Mouse (Mus musculus): ENCODE measurements around the gene Rabl3. TPM values are rescaled to one million over a fixed set of nuclear protein-coding genes. Genes with fewer than 3 reads are reported as not detected.

The Rabl3 gene
- polyA plus RNA-seq, 1 experiment from 2014 or later, result 42.6 TPM

GRCm38 (mm10) chr16:37583801-37584200 lies 44.1 kb downstream of the Rabl3 start:
- Histone ChIP-seq H3K27me3 (ENCODE audit: poor library complexity, severe bottlenecking) (peaks cover 5% of the 10 kb centered on the region), H3K4me1 (peaks cover 46% of the 10 kb centered on the region), H3K27ac (peak overlapping the region; percentile 88), H3K4me3 (peak overlapping the region; percentile 43), H3K36me3 (replicated peaks) (no peaks in the 10 kb centered on the region), H3K9me3 (no peaks in the 10 kb centered on the region)
- 31% methylated on average over 6 of the region's 6 CpGs for WGBS
- DNase-seq (ENCODE audit: extremely low spot score, low spot score), result no peak

DNA sequence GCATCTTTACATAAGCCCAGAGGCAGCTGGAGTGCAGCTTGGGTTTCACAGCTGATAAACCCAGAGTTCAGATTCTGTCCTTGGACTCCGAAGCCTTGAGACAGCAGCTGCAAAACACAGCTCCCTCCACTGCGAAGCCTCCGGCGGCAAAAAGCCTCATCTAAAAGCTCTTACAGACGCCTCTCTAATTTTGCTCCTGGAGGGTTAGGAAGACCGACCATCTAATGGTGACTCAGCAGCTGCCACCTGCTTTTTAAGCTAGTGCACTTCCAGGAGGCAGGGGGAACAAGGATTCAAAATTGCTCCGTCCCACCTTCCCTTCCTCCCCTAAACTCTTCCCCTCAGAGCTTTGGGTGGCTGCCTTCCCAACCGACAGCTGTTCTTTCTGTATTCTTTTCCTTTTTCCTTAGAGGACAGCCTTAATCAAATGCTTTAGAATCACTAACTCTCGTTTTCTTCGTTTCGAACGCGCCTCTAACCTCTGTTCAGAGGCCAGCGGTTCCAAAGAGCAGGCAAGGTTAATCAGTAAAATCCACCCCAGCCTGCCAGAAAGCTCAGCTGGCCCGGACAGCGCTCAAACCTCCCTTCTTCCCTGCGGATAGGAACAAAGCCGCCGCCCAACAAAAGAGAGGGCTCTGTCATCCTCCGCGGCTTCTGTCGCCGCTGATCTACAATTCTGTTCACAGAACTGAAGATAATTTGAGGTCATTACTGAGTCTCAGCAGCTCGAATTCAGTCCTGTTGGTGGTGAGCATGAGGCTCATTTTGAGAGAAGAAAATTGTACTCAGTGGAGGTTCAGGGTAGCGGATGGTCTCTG lies 44.7 kb downstream of the Rabl3 start:
- DNase-seq (ENCODE audit: extremely low spot score, low spot score), result peak; percentile 83
- Histone ChIP-seq H3K9me3 (no peaks in the 10 kb centered on the region), H3K36me3 (replicated peaks) (no peaks in the 10 kb centered on the region), H3K4me1 (peaks cover 46% of the 10 kb centered on the region), H3K27ac (peak overlapping the region; percentile 88), H3K4me3 (peak overlapping the region; percentile 43), H3K27me3 (ENCODE audit: poor library complexity, severe bottlenecking) (peaks cover 5% of the 10 kb centered on the region)
- 2% methylated on average over 25 of the region's 25 CpGs for WGBS

GRCm38 (mm10) chr16:37585129-37585563 lies 45.5 kb downstream of the Rabl3 start:
- H3K27ac ChIP-seq, result peak overlapping the region; percentile 88

DNA sequence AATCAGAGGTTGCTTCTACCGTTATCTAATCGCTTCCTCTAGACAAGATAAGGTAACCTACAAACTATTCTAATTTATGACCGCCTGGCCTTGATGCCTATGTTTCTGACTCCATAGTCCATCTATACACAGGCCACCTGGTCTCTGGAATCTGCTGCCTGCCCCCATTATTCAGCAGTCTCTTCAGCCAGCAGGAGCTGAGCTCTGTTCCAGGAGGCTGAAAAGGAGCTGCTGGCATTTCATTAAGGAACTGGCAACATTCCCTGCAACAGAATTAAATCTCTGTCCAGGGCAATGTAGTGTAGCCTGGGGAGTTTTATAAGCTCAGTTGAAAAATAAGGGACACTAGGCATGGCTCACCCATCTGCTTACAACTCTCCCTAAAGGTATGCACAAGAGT lies 51.2 kb downstream of the Rabl3 start:
- Histone ChIP-seq H3K27ac (no peak overlapping the region), H3K27me3 (ENCODE audit: poor library complexity, severe bottlenecking) (no peaks in the 10 kb centered on the region), H3K36me3 (replicated peaks) (no peaks in the 10 kb centered on the region), H3K4me3 (no peak overlapping the region), H3K4me1 (peaks cover 13% of the 10 kb centered on the region), H3K9me3 (no peaks in the 10 kb centered on the region)
- DNase-seq (ENCODE audit: extremely low spot score, low spot score), result no peak
- WGBS, result 92% methylated on average over 3 of the region's 3 CpGs

More at GRCm38 (mm10) chr16:37585129-37585563, 45.5 kb downstream of the Rabl3 start:
- peaks cover 5% of the 10 kb centered on the region for H3K27me3 ChIP-seq (ENCODE audit: poor library complexity, severe bottlenecking)
- no peaks in the 10 kb centered on the region for H3K9me3 ChIP-seq
- DNase-seq (ENCODE audit: extremely low spot score, low spot score), result no peak
- H3K4me3 ChIP-seq, result peak overlapping the region; percentile 43; the same call in 1 of the 2 replicates
- WGBS, result 61% methylated on average over 8 of the region's 8 CpGs
- H3K4me1 ChIP-seq, result peaks cover 52% of the 10 kb centered on the region
- H3K36me3 ChIP-seq (replicated peaks), result no peaks in the 10 kb centered on the region

DNA sequence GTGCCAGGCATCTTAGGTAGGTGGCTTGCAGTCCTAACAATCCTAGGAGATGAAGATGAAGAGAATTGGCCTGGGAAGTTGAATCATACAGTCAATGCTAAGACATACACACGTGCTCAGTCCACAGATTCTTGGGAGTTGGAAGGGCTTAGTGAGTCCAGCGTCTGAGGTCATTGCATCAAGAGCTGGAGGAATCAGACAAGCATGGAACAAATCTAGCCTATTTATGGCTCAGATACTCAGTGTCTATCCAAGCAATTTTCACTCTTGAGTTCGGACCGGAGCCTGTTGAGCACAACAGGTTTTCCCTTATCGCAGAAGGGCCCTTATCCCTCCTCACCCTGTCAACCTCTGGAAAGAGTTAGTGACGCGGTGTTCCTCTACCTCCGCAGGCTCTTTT lies 51.9 kb downstream of the Rabl3 start:
- no peak for DNase-seq (ENCODE audit: extremely low spot score, low spot score)
- peaks cover 13% of the 10 kb centered on the region for H3K4me1 ChIP-seq
- H3K27ac ChIP-seq, result no peak overlapping the region
- H3K9me3 ChIP-seq, result no peaks in the 10 kb centered on the region
- H3K27me3 ChIP-seq (ENCODE audit: poor library complexity, severe bottlenecking), result no peaks in the 10 kb centered on the region
- 92% methylated on average over 8 of the region's 8 CpGs for WGBS
- no peak overlapping the region for H3K4me3 ChIP-seq
- no peaks in the 10 kb centered on the region for H3K36me3 ChIP-seq (replicated peaks)

DNA sequence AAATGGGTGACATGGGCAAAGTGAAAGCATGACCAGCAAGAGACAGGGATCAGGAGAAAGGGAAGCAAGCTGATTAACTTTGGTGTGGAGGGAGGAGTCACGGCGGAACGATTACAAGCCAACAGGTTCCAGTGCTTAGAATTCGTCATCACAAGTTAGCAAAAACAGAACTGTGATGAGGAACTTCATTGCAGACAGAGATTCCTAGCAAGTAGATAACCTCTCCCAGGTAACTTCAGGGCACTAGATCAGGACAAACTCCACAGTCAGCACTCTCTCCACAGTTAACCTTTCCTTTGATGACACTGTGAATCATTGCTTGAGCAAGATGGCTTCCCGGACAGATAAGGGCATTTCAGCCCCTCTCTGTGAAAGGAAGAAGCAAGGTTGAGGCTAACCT lies 57.7 kb downstream of the Rabl3 start:
- Histone ChIP-seq H3K36me3 (replicated peaks) (no peaks in the 10 kb centered on the region), H3K9me3 (no peaks in the 10 kb centered on the region), H3K4me1 (no peaks in the 10 kb centered on the region), H3K4me3 (no peak overlapping the region), H3K27me3 (ENCODE audit: poor library complexity, severe bottlenecking) (no peaks in the 10 kb centered on the region), H3K27ac (no peak overlapping the region)
- 79% methylated on average over 5 of the region's 5 CpGs for WGBS
- DNase-seq (ENCODE audit: extremely low spot score, low spot score), result no peak

GRCm38 (mm10) chr16:37598463-37598862 lies 58.8 kb downstream of the Rabl3 start:
- no peaks in the 10 kb centered on the region for H3K36me3 ChIP-seq (replicated peaks)
- H3K4me3 ChIP-seq, result no peak overlapping the region
- H3K4me1 ChIP-seq, result no peaks in the 10 kb centered on the region
- no peaks in the 10 kb centered on the region for H3K27me3 ChIP-seq (ENCODE audit: poor library complexity, severe bottlenecking)
- H3K9me3 ChIP-seq, result no peaks in the 10 kb centered on the region
- no peak overlapping the region for H3K27ac ChIP-seq
- no peak for DNase-seq (ENCODE audit: extremely low spot score, low spot score)
- 93% methylated on average over 7 of the region's 7 CpGs for WGBS

- Histone ChIP-seq H3K9me3 (no peaks in the 10 kb centered on the region), H3K36me3 (replicated peaks) (no peaks in the 10 kb centered on the region), H3K27ac (no peak overlapping the region), H3K27me3 (ENCODE audit: poor library complexity, severe bottlenecking) (no peaks in the 10 kb centered on the region), H3K4me1 (no peaks in the 10 kb centered on the region), H3K4me3 (no peak overlapping the region)
- 81% methylated on average over 3 of the region's 3 CpGs for WGBS
- no peak for DNase-seq (ENCODE audit: extremely low spot score, low spot score)
Observed at GRCm38 (mm10) chr16:37599326-37599725, 59.6 kb downstream of the Rabl3 start.

DNA sequence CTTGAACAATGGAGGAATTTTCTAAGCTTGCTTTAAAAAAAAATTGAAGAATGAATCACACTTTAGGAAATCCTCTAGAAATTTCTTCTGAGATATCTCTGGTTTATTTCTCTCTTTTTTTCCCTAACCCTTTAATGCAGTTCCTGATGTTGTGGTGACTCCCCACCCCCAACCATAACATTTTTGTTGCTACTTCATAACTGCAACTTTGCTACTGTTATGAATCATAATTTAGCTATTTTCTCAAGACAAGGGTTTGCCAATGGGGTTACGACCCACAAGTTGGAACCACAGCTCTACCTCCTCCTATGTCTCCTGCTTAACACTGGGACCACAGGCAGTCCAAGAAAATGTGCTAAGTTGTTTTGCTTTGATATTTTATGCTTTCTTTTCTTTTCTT lies 63.7 kb downstream of the Rabl3 start:
- Histone ChIP-seq H3K27ac (no peak overlapping the region), H3K27me3 (ENCODE audit: poor library complexity, severe bottlenecking) (no peaks in the 10 kb centered on the region), H3K9me3 (no peaks in the 10 kb centered on the region), H3K36me3 (replicated peaks) (no peaks in the 10 kb centered on the region), H3K4me3 (no peak overlapping the region), H3K4me1 (0 out of 2 replicates have a peak, but pooled peaks cover 3% of the 10 kb centered on the region)
- 91% methylated on average over 1 of the region's 1 CpGs for WGBS
- no peak for DNase-seq (ENCODE audit: extremely low spot score, low spot score)

GRCm38 (mm10) chr16:37604243-37604642 lies 64.6 kb downstream of the Rabl3 start:
- DNase-seq (ENCODE audit: extremely low spot score, low spot score), result no peak
- H3K4me1 ChIP-seq, result 0 out of 2 replicates have a peak, but pooled peaks cover 3% of the 10 kb centered on the region
- H3K4me3 ChIP-seq, result no peak overlapping the region
- WGBS, result 94% methylated on average over 6 of the region's 6 CpGs
- no peak overlapping the region for H3K27ac ChIP-seq
- H3K9me3 ChIP-seq, result no peaks in the 10 kb centered on the region
- no peaks in the 10 kb centered on the region for H3K27me3 ChIP-seq (ENCODE audit: poor library complexity, severe bottlenecking)
- H3K36me3 ChIP-seq (replicated peaks), result no peaks in the 10 kb centered on the region

GRCm38 (mm10) chr16:37610333-37610732 lies 70.6 kb downstream of the Rabl3 start:
- WGBS, result 83% methylated on average over 8 of the region's 8 CpGs
- Histone ChIP-seq H3K9me3 (no peaks in the 10 kb centered on the region), H3K27me3 (ENCODE audit: poor library complexity, severe bottlenecking) (no peaks in the 10 kb centered on the region), H3K27ac (no peak overlapping the region), H3K4me3 (no peak overlapping the region), H3K36me3 (replicated peaks) (no peaks in the 10 kb centered on the region), H3K4me1 (peaks cover 3% of the 10 kb centered on the region; the same call in 1 of the 2 replicates)
- DNase-seq (ENCODE audit: extremely low spot score, low spot score), result no peak

GRCm38 (mm10) chr16:37611072-37611471 lies 71.4 kb downstream of the Rabl3 start:
- Histone ChIP-seq H3K27ac (no peak overlapping the region), H3K36me3 (replicated peaks) (no peaks in the 10 kb centered on the region), H3K27me3 (ENCODE audit: poor library complexity, severe bottlenecking) (no peaks in the 10 kb centered on the region), H3K9me3 (no peaks in the 10 kb centered on the region), H3K4me1 (peaks cover 3% of the 10 kb centered on the region; the same call in 1 of the 2 replicates), H3K4me3 (no peak overlapping the region)
- 80% methylated on average over 7 of the region's 7 CpGs for WGBS
- no peak for DNase-seq (ENCODE audit: extremely low spot score, low spot score)

DNA sequence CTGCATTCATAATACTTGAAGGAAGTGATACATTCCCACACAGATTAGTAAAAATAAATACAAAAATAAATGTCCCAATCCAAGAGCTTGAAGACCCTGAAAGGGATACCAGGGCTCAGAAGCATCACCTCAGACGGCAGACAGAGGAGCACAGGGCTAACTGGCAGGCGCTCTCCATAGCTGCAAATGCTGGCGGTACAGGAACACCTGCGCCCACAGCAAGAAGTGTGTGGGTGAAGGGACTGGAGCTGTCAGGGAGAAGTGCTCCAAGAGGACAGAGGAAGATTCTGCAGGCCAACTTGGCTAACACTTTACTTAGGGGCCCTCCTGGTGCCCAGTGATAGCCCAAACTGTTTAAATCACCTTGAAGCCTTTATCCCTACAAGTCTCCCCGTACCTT lies 72.3 kb downstream of the Rabl3 start:
- H3K36me3 ChIP-seq (replicated peaks), result no peaks in the 10 kb centered on the region
- no peaks in the 10 kb centered on the region for H3K9me3 ChIP-seq
- WGBS, result 92% methylated on average over 5 of the region's 5 CpGs
- no peak for DNase-seq (ENCODE audit: extremely low spot score, low spot score)
- H3K27ac ChIP-seq, result no peak overlapping the region
- H3K27me3 ChIP-seq (ENCODE audit: poor library complexity, severe bottlenecking), result no peaks in the 10 kb centered on the region
- no peak overlapping the region for H3K4me3 ChIP-seq
- peaks cover 3% of the 10 kb centered on the region; the same call in 1 of the 2 replicates for H3K4me1 ChIP-seq

Measured in forebrain, embryonic 10.5 days (tissue).